Mouse (Mus musculus) intestine, embryonic 15.5 days (tissue): ENCODE results near the gene Gm13289. TPM values are rescaled to one million over a fixed set of nuclear protein-coding genes. Genes with fewer than 3 reads are reported as not detected.
A peak's percentile ranks its signal among the peaks of the same experiment; 100 is the strongest.
"Not testable (repeated sequence)": the region's sequence is repeated elsewhere in the genome, so short reads cannot be mapped to it uniquely, and the experiment has no call there.

Experiments
- ATAC-seq: fragments of 200-750 bp; cut with Nextera tagmentation; 2 replicates; pipeline ENCODE4 v1.8.0; 2017; ENCODE audit warnings: moderate TSS enrichment, moderate library complexity
- H3K27ac ChIP-seq: fragments of 300-500 bp; sonication (generic); 2 replicates; pipeline ENCODE4 v1.5.1; 2015; ENCODE audit warnings: mild to moderate bottlenecking, inconsistent platforms
- H3K27me3 ChIP-seq: fragments of 300-500 bp; sonication (generic); replicated peaks from 2 replicates; pipeline ENCODE4 v1.6.1; 2015; ENCODE audit warnings: inconsistent platforms
- H3K36me3 ChIP-seq: fragments of 300-500 bp; sonication (generic); 2 replicates; pipeline ENCODE4 v1.6.1; 2015; ENCODE audit warnings: inconsistent platforms
- H3K4me1 ChIP-seq: fragments of 300-500 bp; sonication (generic); replicated peaks from 2 replicates; pipeline ENCODE4 v1.6.1; 2015; ENCODE audit warnings: inconsistent platforms
- H3K4me2 ChIP-seq: fragments of 300-500 bp; sonication (generic); replicated peaks from 2 replicates; pipeline ENCODE4 v1.6.1; 2015; ENCODE audit warnings: mild to moderate bottlenecking, inconsistent platforms
- H3K4me3 ChIP-seq: fragments of 300-500 bp; sonication (generic); replicated peaks from 2 replicates; pipeline ENCODE4 v1.5.1; 2015; ENCODE audit warnings: inconsistent platforms
- H3K9ac ChIP-seq: fragments of 300-500 bp; sonication (generic); 2 replicates; pipeline ENCODE4 v1.6.1; 2015; ENCODE audit warnings: inconsistent platforms
- H3K9me3 ChIP-seq: fragments of 300-500 bp; sonication (generic); 2 replicates; pipeline ENCODE4 v1.6.1; 2016; ENCODE audit warnings: inconsistent platforms
- whole genome bisulfite sequencing: fragments of 180-500 bp; shearing (Covaris S2); methylation state at CpG from one replicate; pipeline ENCODE4 v1.1.7; 2015; 5-methylcytosine and 5-hydroxymethylcytosine counted together
- polyA plus RNA-seq: library from polyadenylated mRNA; unstranded; fragments of >200 nt; fragmentation: Nextera tagmentation; extraction: Ambion mirVana; gene quantifications from 2 replicates; pipeline ENCODE4 v1.2.1, GENCODE M21; 2015

Gene Gm13289
- not detected in 2 replicates for polyA plus RNA-seq

GRCm38 (mm10) chr4:88776622-88777021 lies at the start of gene Gm13289:
Gene Gm13289, plus strand, starts transcription at chr4:88776922.
- H3K9me3 ChIP-seq, H3K4me2 ChIP-seq, H3K36me3 ChIP-seq, ATAC-seq, H3K9ac ChIP-seq, H3K4me3 ChIP-seq, H3K27ac ChIP-seq, H3K4me1 ChIP-seq, H3K27me3 ChIP-seq: not testable (repeated sequence)
- WGBS: no CpG with 5 or more reads among the region's 29 CpGs

- WGBS: 3% methylated on average over 1 of the region's 1 CpGs
- Histone ChIP-seq H3K27me3 (no peaks in the 10 kb centered on the region), H3K27ac (no peak overlapping the region), H3K4me2 (no peak overlapping the region), H3K9ac (no peak overlapping the region), H3K4me3 (no peak overlapping the region), H3K4me1 (no peaks in the 10 kb centered on the region), H3K9me3 (no peaks in the 10 kb centered on the region), H3K36me3 (no peaks in the 10 kb centered on the region)
- no peak for ATAC-seq
Measured at GRCm38 (mm10) chr4:88727324-88727723, 49.4 kb upstream of the Gm13289 start.

GRCm38 (mm10) chr4:88738480-88738879 lies 38.2 kb upstream of the Gm13289 start:
- Histone ChIP-seq H3K4me2 (no peak overlapping the region), H3K4me3 (no peak overlapping the region), H3K36me3 (no peaks in the 10 kb centered on the region), H3K9me3 (no peaks in the 10 kb centered on the region), H3K9ac (no peak overlapping the region), H3K27ac (no peak overlapping the region), H3K27me3 (no peaks in the 10 kb centered on the region), H3K4me1 (peaks cover 2% of the 10 kb centered on the region; the same call in 1 of the 2 replicates)
- ATAC-seq: no peak
- WGBS: 4% methylated on average over 2 of the region's 2 CpGs

- ATAC-seq: no peak
- H3K4me1 ChIP-seq: peaks cover 2% of the 10 kb centered on the region; the same call in 1 of the 2 replicates
- H3K4me2 ChIP-seq: no peak overlapping the region
- WGBS: 84% methylated on average over 6 of the region's 6 CpGs
- no peaks in the 10 kb centered on the region for H3K27me3 ChIP-seq
- H3K4me3 ChIP-seq: no peak overlapping the region
- no peak overlapping the region for H3K9ac ChIP-seq
- H3K27ac ChIP-seq: no peak overlapping the region
- no peaks in the 10 kb centered on the region for H3K9me3 ChIP-seq
- H3K36me3 ChIP-seq: no peaks in the 10 kb centered on the region
Measured at GRCm38 (mm10) chr4:88739036-88739435, 37.7 kb upstream of the Gm13289 start.

GRCm38 (mm10) chr4:88741426-88741825 lies 35.3 kb upstream of the Gm13289 start:
- no peaks in the 10 kb centered on the region for H3K27me3 ChIP-seq
- H3K9me3 ChIP-seq: no peaks in the 10 kb centered on the region
- 85% methylated on average over 4 of the region's 4 CpGs for WGBS
- H3K4me3 ChIP-seq: no peak overlapping the region
- no peaks in the 10 kb centered on the region for H3K36me3 ChIP-seq
- no peak for ATAC-seq
- no peak overlapping the region for H3K9ac ChIP-seq
- no peak overlapping the region for H3K4me2 ChIP-seq
- no peak overlapping the region for H3K27ac ChIP-seq
- H3K4me1 ChIP-seq: peaks cover 2% of the 10 kb centered on the region; the same call in 1 of the 2 replicates

GRCm38 (mm10) chr4:88742771-88743371 lies 33.9 kb upstream of the Gm13289 start:
- peak overlapping the region; percentile 56; the same call in 1 of the 2 replicates for H3K27ac ChIP-seq
- ATAC-seq: no peak
- peaks cover 2% of the 10 kb centered on the region; the same call in 1 of the 2 replicates for H3K4me1 ChIP-seq
- H3K4me3 ChIP-seq: no peak overlapping the region
- no peaks in the 10 kb centered on the region for H3K27me3 ChIP-seq
- no peak overlapping the region for H3K4me2 ChIP-seq
- H3K9ac ChIP-seq: no peak overlapping the region
- no peaks in the 10 kb centered on the region for H3K36me3 ChIP-seq
- 44% methylated on average over 7 of the region's 7 CpGs for WGBS
- no peaks in the 10 kb centered on the region for H3K9me3 ChIP-seq

GRCm38 (mm10) chr4:88744207-88744606 lies 32.5 kb upstream of the Gm13289 start:
- WGBS: 77% methylated on average over 3 of the region's 3 CpGs
- H3K36me3 ChIP-seq: no peaks in the 10 kb centered on the region
- no peak overlapping the region for H3K4me2 ChIP-seq
- H3K9me3 ChIP-seq: no peaks in the 10 kb centered on the region
- H3K4me1 ChIP-seq: peaks cover 2% of the 10 kb centered on the region; the same call in 1 of the 2 replicates
- no peak for ATAC-seq
- no peak overlapping the region for H3K9ac ChIP-seq
- no peak overlapping the region for H3K4me3 ChIP-seq
- no peaks in the 10 kb centered on the region for H3K27me3 ChIP-seq
- H3K27ac ChIP-seq: no peak overlapping the region

GRCm38 (mm10) chr4:88749926-88750325 lies 26.8 kb upstream of the Gm13289 start:
- Histone ChIP-seq H3K36me3 (no peaks in the 10 kb centered on the region), H3K4me1 (no peaks in the 10 kb centered on the region), H3K27me3 (no peaks in the 10 kb centered on the region), H3K4me2 (no peak overlapping the region), H3K9me3 (no peaks in the 10 kb centered on the region), H3K27ac (no peak overlapping the region), H3K9ac (no peak overlapping the region), H3K4me3 (no peak overlapping the region)
- no peak for ATAC-seq
- WGBS: 53% methylated on average over 6 of the region's 6 CpGs

GRCm38 (mm10) chr4:88754818-88755340 lies 21.8 kb upstream of the Gm13289 start, which contains the start of gene Gm13271:
Gene Gm13271, plus strand, starts transcription at chr4:88754868.
- WGBS: 78% methylated on average over 15 of the region's 15 CpGs
- not testable (repeated sequence) for ATAC-seq, H3K4me3 ChIP-seq, H3K9ac ChIP-seq, H3K4me1 ChIP-seq, H3K27me3 ChIP-seq, H3K4me2 ChIP-seq, H3K27ac ChIP-seq, H3K9me3 ChIP-seq, H3K36me3 ChIP-seq

GRCm38 (mm10) chr4:88756581-88757513 lies 19.9 kb upstream of the Gm13289 start:
- not testable (repeated sequence) for ATAC-seq, H3K9me3 ChIP-seq, H3K4me1 ChIP-seq, H3K27me3 ChIP-seq, H3K36me3 ChIP-seq
- peak overlapping the region; percentile 77 for H3K4me2 ChIP-seq
- WGBS: 10% methylated on average over 29 of the region's 31 CpGs
- H3K9ac ChIP-seq: peak overlapping the region; percentile 65
- peak overlapping the region; percentile 97 for H3K27ac ChIP-seq
- H3K4me3 ChIP-seq: peak overlapping the region; percentile 51

- H3K4me2 ChIP-seq: peak overlapping the region; percentile 77
- not testable (repeated sequence) for H3K27me3 ChIP-seq, H3K36me3 ChIP-seq, H3K9me3 ChIP-seq, H3K4me1 ChIP-seq
- H3K27ac ChIP-seq: peak overlapping the region; percentile 97
- under 1% methylated on average over 21 of the region's 21 CpGs for WGBS
- H3K9ac ChIP-seq: peak overlapping the region; percentile 65
- H3K4me3 ChIP-seq: peak overlapping the region; percentile 51
- ATAC-seq: peak; percentile 100
Measured at GRCm38 (mm10) chr4:88757628-88758031, 19.1 kb upstream of the Gm13289 start.

- H3K27me3 ChIP-seq, H3K4me3 ChIP-seq, H3K9me3 ChIP-seq, H3K4me2 ChIP-seq, H3K9ac ChIP-seq, H3K4me1 ChIP-seq, H3K36me3 ChIP-seq, H3K27ac ChIP-seq, ATAC-seq: not testable (repeated sequence)
- 74% methylated on average over 9 of the region's 9 CpGs for WGBS
Measured at GRCm38 (mm10) chr4:88758751-88759150, 18.0 kb upstream of the Gm13289 start.
